Mouse (Mus musculus): ENCODE data around the gene P3h2. TPM values are rescaled to one million over a fixed set of nuclear protein-coding genes. Genes with fewer than 3 reads are reported as not detected.
A peak's percentile ranks its signal among the peaks of the same experiment; 100 is the strongest.

P3h2 gene
- polyA plus RNA-seq, 1 experiment from 2014 or later = 1.6 TPM

- Histone ChIP-seq H3K27ac (replicated peaks) (no peak overlapping the region), H3K4me3 (no peak overlapping the region), H3K27me3 (no peaks in the 10 kb centered on the region), H3K4me1 (replicated peaks) (no peaks in the 10 kb centered on the region), H3K36me3 (no peaks in the 10 kb centered on the region), H3K9me3 (no peaks in the 10 kb centered on the region), H3K9ac (no peak overlapping the region), H3K4me2 (no peak overlapping the region)
- no peak for ATAC-seq (ENCODE audit: low read depth)
- 91% methylated on average over 5 of the region's 5 CpGs for WGBS
Observed at GRCm38 (mm10) chr16:25970720-25971119, 134.9 kb downstream of the P3h2 start.

GRCm38 (mm10) chr16:25970193-25970592 lies 135.4 kb downstream of the P3h2 start:
- H3K9me3 ChIP-seq = no peaks in the 10 kb centered on the region
- H3K4me3 ChIP-seq = no peak overlapping the region
- no peak overlapping the region for H3K4me2 ChIP-seq
- no peaks in the 10 kb centered on the region for H3K27me3 ChIP-seq
- H3K27ac ChIP-seq (replicated peaks) = no peak overlapping the region
- 92% methylated on average over 6 of the region's 6 CpGs for whole genome bisulfite sequencing
- H3K36me3 ChIP-seq = no peaks in the 10 kb centered on the region
- H3K9ac ChIP-seq = no peak overlapping the region
- no peak for ATAC-seq (ENCODE audit: low read depth)
- no peaks in the 10 kb centered on the region for H3K4me1 ChIP-seq (replicated peaks)

- Histone ChIP-seq H3K9me3 (no peaks in the 10 kb centered on the region), H3K4me2 (no peak overlapping the region), H3K9ac (no peak overlapping the region), H3K36me3 (no peaks in the 10 kb centered on the region), H3K27me3 (no peaks in the 10 kb centered on the region), H3K4me3 (no peak overlapping the region), H3K27ac (replicated peaks) (no peak overlapping the region), H3K4me1 (replicated peaks) (no peaks in the 10 kb centered on the region)
- 24% methylated on average over 3 of the region's 3 CpGs for WGBS
- ATAC-seq (ENCODE audit: low read depth) = peak; percentile 47; the same call in 1 of the 2 replicates
Observed at GRCm38 (mm10) chr16:25967297-25967696, 138.3 kb downstream of the P3h2 start.

- Histone ChIP-seq H3K27ac (replicated peaks) (no peak overlapping the region), H3K36me3 (no peaks in the 10 kb centered on the region), H3K4me2 (no peak overlapping the region), H3K27me3 (no peaks in the 10 kb centered on the region), H3K9ac (no peak overlapping the region), H3K4me1 (replicated peaks) (no peaks in the 10 kb centered on the region), H3K9me3 (no peaks in the 10 kb centered on the region), H3K4me3 (no peak overlapping the region)
- WGBS = 23% methylated on average over 3 of the region's 3 CpGs
- no peak for ATAC-seq (ENCODE audit: low read depth)
Observed at GRCm38 (mm10) chr16:25963856-25964255, 141.7 kb downstream of the P3h2 start.

- H3K4me1 ChIP-seq (replicated peaks) = no peaks in the 10 kb centered on the region
- no peak for ATAC-seq (ENCODE audit: low read depth)
- H3K36me3 ChIP-seq = no peaks in the 10 kb centered on the region
- no peak overlapping the region for H3K27ac ChIP-seq (replicated peaks)
- H3K4me2 ChIP-seq = no peak overlapping the region
- H3K9me3 ChIP-seq = no peaks in the 10 kb centered on the region
- no peak overlapping the region for H3K9ac ChIP-seq
- H3K27me3 ChIP-seq = no peaks in the 10 kb centered on the region
- H3K4me3 ChIP-seq = no peak overlapping the region
- 81% methylated on average over 7 of the region's 7 CpGs for WGBS
Observed at GRCm38 (mm10) chr16:25960345-25960744, 145.2 kb downstream of the P3h2 start.

GRCm38 (mm10) chr16:25959929-25960328 lies 145.7 kb downstream of the P3h2 start:
- Histone ChIP-seq H3K9ac (no peak overlapping the region), H3K4me1 (replicated peaks) (no peaks in the 10 kb centered on the region), H3K4me3 (no peak overlapping the region), H3K36me3 (no peaks in the 10 kb centered on the region), H3K27ac (replicated peaks) (no peak overlapping the region), H3K9me3 (no peaks in the 10 kb centered on the region), H3K4me2 (no peak overlapping the region), H3K27me3 (no peaks in the 10 kb centered on the region)
- 87% methylated on average over 5 of the region's 5 CpGs for WGBS
- ATAC-seq (ENCODE audit: low read depth) = no peak

- Histone ChIP-seq H3K4me3 (no peak overlapping the region), H3K36me3 (no peaks in the 10 kb centered on the region), H3K9me3 (no peaks in the 10 kb centered on the region), H3K27me3 (no peaks in the 10 kb centered on the region), H3K9ac (no peak overlapping the region), H3K4me1 (replicated peaks) (no peaks in the 10 kb centered on the region), H3K4me2 (no peak overlapping the region), H3K27ac (replicated peaks) (no peak overlapping the region)
- no peak for ATAC-seq (ENCODE audit: low read depth)
- 78% methylated on average over 7 of the region's 7 CpGs for WGBS
Observed at GRCm38 (mm10) chr16:25958650-25959238, 146.8 kb downstream of the P3h2 start.

GRCm38 (mm10) chr16:25958213-25958612 lies 147.4 kb downstream of the P3h2 start:
- Histone ChIP-seq H3K4me1 (replicated peaks) (no peaks in the 10 kb centered on the region), H3K27ac (replicated peaks) (no peak overlapping the region), H3K4me2 (no peak overlapping the region), H3K4me3 (no peak overlapping the region), H3K9me3 (no peaks in the 10 kb centered on the region), H3K36me3 (no peaks in the 10 kb centered on the region), H3K9ac (no peak overlapping the region), H3K27me3 (no peaks in the 10 kb centered on the region)
- ATAC-seq (ENCODE audit: low read depth) = no peak
- 90% methylated on average over 10 of the region's 10 CpGs for WGBS

GRCm38 (mm10) chr16:25956831-25957230 lies 148.8 kb downstream of the P3h2 start:
- no peaks in the 10 kb centered on the region for H3K9me3 ChIP-seq
- no peak overlapping the region for H3K9ac ChIP-seq
- H3K36me3 ChIP-seq = no peaks in the 10 kb centered on the region
- no peak overlapping the region for H3K4me3 ChIP-seq
- no peak overlapping the region for H3K27ac ChIP-seq (replicated peaks)
- H3K4me2 ChIP-seq = no peak overlapping the region
- 92% methylated on average over 6 of the region's 6 CpGs for WGBS
- H3K4me1 ChIP-seq (replicated peaks) = no peaks in the 10 kb centered on the region
- ATAC-seq (ENCODE audit: low read depth) = no peak
- H3K27me3 ChIP-seq = no peaks in the 10 kb centered on the region

GRCm38 (mm10) chr16:25954614-25955013 lies 151.0 kb downstream of the P3h2 start:
- H3K36me3 ChIP-seq = no peaks in the 10 kb centered on the region
- no peaks in the 10 kb centered on the region for H3K4me1 ChIP-seq (replicated peaks)
- ATAC-seq (ENCODE audit: low read depth) = no peak
- no peaks in the 10 kb centered on the region for H3K9me3 ChIP-seq
- no peak overlapping the region for H3K9ac ChIP-seq
- H3K27ac ChIP-seq (replicated peaks) = no peak overlapping the region
- no peak overlapping the region for H3K4me3 ChIP-seq
- 92% methylated on average over 3 of the region's 3 CpGs for WGBS
- no peak overlapping the region for H3K4me2 ChIP-seq
- H3K27me3 ChIP-seq = no peaks in the 10 kb centered on the region

GRCm38 (mm10) chr16:25953359-25953758 lies 152.2 kb downstream of the P3h2 start:
- Histone ChIP-seq H3K4me3 (no peak overlapping the region), H3K4me1 (replicated peaks) (no peaks in the 10 kb centered on the region), H3K9ac (no peak overlapping the region), H3K27ac (replicated peaks) (no peak overlapping the region), H3K9me3 (no peaks in the 10 kb centered on the region), H3K4me2 (no peak overlapping the region), H3K36me3 (no peaks in the 10 kb centered on the region), H3K27me3 (no peaks in the 10 kb centered on the region)
- 71% methylated on average over 5 of the region's 5 CpGs for WGBS
- no peak for ATAC-seq (ENCODE audit: low read depth)

GRCm38 (mm10) chr16:25952005-25952404 lies 153.6 kb downstream of the P3h2 start:
- WGBS = 76% methylated on average over 2 of the region's 2 CpGs
- Histone ChIP-seq H3K4me2 (no peak overlapping the region), H3K27me3 (no peaks in the 10 kb centered on the region), H3K4me1 (replicated peaks) (no peaks in the 10 kb centered on the region), H3K9me3 (no peaks in the 10 kb centered on the region), H3K4me3 (no peak overlapping the region), H3K36me3 (no peaks in the 10 kb centered on the region), H3K27ac (replicated peaks) (no peak overlapping the region), H3K9ac (no peak overlapping the region)
- no peak for ATAC-seq (ENCODE audit: low read depth)

- no peak for ATAC-seq (ENCODE audit: low read depth)
- 73% methylated on average over 1 of the region's 1 CpGs for WGBS
- no peaks in the 10 kb centered on the region for H3K4me1 ChIP-seq (replicated peaks)
Observed at GRCm38 (mm10) chr16:25948067-25948466, 157.5 kb downstream of the P3h2 start.

More at GRCm38 (mm10) chr16:25948067-25948466, 157.5 kb downstream of the P3h2 start:
- no peak overlapping the region for H3K4me3 ChIP-seq
- no peak overlapping the region for H3K9ac ChIP-seq
- H3K36me3 ChIP-seq = no peaks in the 10 kb centered on the region
- no peaks in the 10 kb centered on the region for H3K9me3 ChIP-seq
- no peak overlapping the region for H3K4me2 ChIP-seq
- H3K27me3 ChIP-seq = no peaks in the 10 kb centered on the region
- H3K27ac ChIP-seq (replicated peaks) = no peak overlapping the region

Measured in neural tube, embryonic 13.5 days (tissue).